Mouse (Mus musculus) sigmoid colon, adult 10 weeks (tissue): ENCODE results near the gene Vmn2r118. TPM values are rescaled to one million over a fixed set of nuclear protein-coding genes. Genes with fewer than 3 reads are reported as not detected.

Experiments
- polyA plus RNA-seq: library from polyadenylated mRNA; stranded (reverse); fragments of 350-450 nt; fragmentation: Illumina TruSeq; extraction: RNeasy Lipid Tissue Mini Kit (QIAGEN cat#74804); gene quantifications from one replicate; pipeline ENCODE4 v1.2.3, GENCODE M21; 2014; ENCODE audit warnings: low read depth, low replicate concordance

The Vmn2r118 gene
- not detected for polyA plus RNA-seq

GRCm38 (mm10) chr17:55625092-55625491 lies at the start of gene Vmn2r118:
TSS of gene Vmn2r118 (minus strand) at chr17:55625192.

Other genes starting within 250 kb of the Vmn2r118 start
- 0.38 TPM for gene St6gal2, start 179.8 kb downstream of the Vmn2r118 start, polyA plus RNA-seq
- gene Pot1b, start 87.4 kb upstream of the Vmn2r118 start, polyA plus RNA-seq = 31.4 TPM
- gene Adgre4, start 124.8 kb upstream of the Vmn2r118 start, polyA plus RNA-seq = 2.5 TPM